Mouse (Mus musculus) kidney, embryonic 14.5 days (tissue): ENCODE measurements around the gene Fmo6. TPM values are rescaled to one million over a fixed set of nuclear protein-coding genes. Genes with fewer than 3 reads are reported as not detected.

Experiments used
- ATAC-seq: fragments of 200-750 bp; cut with Nextera tagmentation; 2 replicates; pipeline ENCODE4 v1.8.0; 2017; ENCODE audit warnings: moderate number of reproducible peaks, mild to moderate bottlenecking, moderate TSS enrichment, moderate library complexity; ENCODE audit not compliant: low FRiP score, low TSS enrichment
- H3K27ac ChIP-seq: fragments of 300-500 bp; sonication (generic); 2 replicates; pipeline ENCODE4 v1.5.1; 2014; ENCODE audit warnings: low read depth, mild to moderate bottlenecking, low read length, moderate library complexity, mixed read lengths
- H3K27me3 ChIP-seq: fragments of 300-500 bp; sonication (generic); 2 replicates; pipeline ENCODE4 v1.6.1; 2014; ENCODE audit warnings: mild to moderate bottlenecking, low read length; ENCODE audit not compliant: control insufficient read depth, insufficient read depth
- H3K36me3 ChIP-seq: fragments of 300-500 bp; sonication (generic); 2 replicates; pipeline ENCODE4 v1.6.1; 2014; ENCODE audit warnings: low read length, mixed read lengths; ENCODE audit not compliant: control insufficient read depth, insufficient read depth
- H3K4me1 ChIP-seq: fragments of 300-500 bp; sonication (generic); 2 replicates; pipeline ENCODE4 v1.6.1; 2014; ENCODE audit warnings: low read length, mixed read lengths; ENCODE audit not compliant: control insufficient read depth, insufficient read depth
- H3K4me2 ChIP-seq: fragments of 300-500 bp; sonication (generic); replicated peaks from 2 replicates; pipeline ENCODE4 v1.6.1; 2014; ENCODE audit warnings: low read depth, mild to moderate bottlenecking, low read length
- H3K4me3 ChIP-seq: fragments of 300-500 bp; sonication (generic); 2 replicates; pipeline ENCODE4 v1.5.1; 2014; ENCODE audit warnings: mild to moderate bottlenecking, low read length
- H3K9ac ChIP-seq: fragments of 300-500 bp; sonication (generic); 2 replicates; pipeline ENCODE4 v1.6.1; 2014; ENCODE audit warnings: low read depth, mild to moderate bottlenecking, low read length, moderate library complexity
- H3K9me3 ChIP-seq: fragments of 300-500 bp; sonication (generic); 2 replicates; pipeline ENCODE4 v1.6.1; 2016; ENCODE audit warnings: low read length; ENCODE audit not compliant: control insufficient read depth
- WGBS: fragments of 180-500 bp; shearing (Covaris S2); extraction: QIAGEN DNeasy Blood & Tissue Kit; methylation state at CpG from one replicate; pipeline ENCODE4 v1.1.7; 2014; 5-methylcytosine and 5-hydroxymethylcytosine counted together
- polyA plus RNA-seq: library from polyadenylated mRNA; unstranded; fragments of >200 nt; fragmentation: Nextera tagmentation; extraction: Ambion mirVana; gene quantifications from 2 replicates; pipeline ENCODE4 v1.2.1, GENCODE M21; 2014

The Fmo6 gene
- polyA plus RNA-seq, 1 experiment from 2014 or later = 0.12 TPM

DNA sequence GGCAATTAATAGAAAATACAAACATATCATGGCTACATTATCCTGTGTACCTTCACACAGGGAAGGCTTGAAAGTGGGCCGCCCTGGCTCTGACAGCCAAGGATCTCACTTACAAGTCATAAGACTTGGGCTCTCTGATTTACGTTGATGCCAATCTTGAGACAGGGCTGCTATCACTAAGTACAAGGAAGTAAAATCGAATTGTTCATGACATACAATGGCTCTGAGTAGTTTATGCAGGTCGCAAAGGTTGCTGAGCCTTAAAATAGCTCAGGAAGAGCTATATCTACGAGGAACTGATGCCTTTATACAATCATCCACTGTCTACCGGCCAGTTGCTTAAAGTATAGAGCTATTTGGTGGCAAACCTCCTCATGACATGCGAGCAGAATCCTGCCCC, 66.3 kb downstream of the Fmo6 start:
- Histone ChIP-seq H3K27ac (no peak overlapping the region), H3K9me3 (peaks cover 3% of the 10 kb centered on the region; the same call in 1 of the 2 replicates), H3K4me3 (no peak overlapping the region), H3K4me1 (peaks cover 7% of the 10 kb centered on the region; the same call in 1 of the 2 replicates), H3K27me3 (no peaks in the 10 kb centered on the region), H3K9ac (no peak overlapping the region), H3K36me3 (no peaks in the 10 kb centered on the region), H3K4me2 (no peak overlapping the region)
- WGBS = 78% methylated on average over 7 of the region's 7 CpGs
- ATAC-seq = no peak

DNA sequence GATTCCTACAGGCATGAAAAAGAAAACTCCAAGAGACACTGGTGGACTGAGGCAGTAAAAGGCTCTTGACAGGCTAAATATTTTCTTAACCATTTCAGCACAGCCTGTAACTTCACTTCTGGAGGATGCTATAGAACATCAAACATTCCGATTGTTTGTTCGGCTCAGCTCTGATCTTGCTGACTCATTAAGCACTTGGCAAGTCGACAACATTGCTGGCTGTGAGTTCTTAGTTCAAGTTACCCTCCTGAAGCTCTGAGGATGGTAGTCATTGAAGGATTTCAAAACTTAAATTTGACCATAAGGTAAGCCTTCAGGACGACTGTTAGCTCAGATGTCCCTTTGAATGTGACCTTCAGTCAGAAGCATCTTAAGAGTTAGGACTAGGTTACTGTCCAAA, 69.9 kb downstream of the Fmo6 start:
- Histone ChIP-seq H3K36me3 (no peaks in the 10 kb centered on the region), H3K27ac (no peak overlapping the region), H3K4me3 (no peak overlapping the region), H3K9me3 (peaks cover 3% of the 10 kb centered on the region; the same call in 1 of the 2 replicates), H3K9ac (no peak overlapping the region), H3K4me1 (peaks cover 7% of the 10 kb centered on the region; the same call in 1 of the 2 replicates), H3K4me2 (no peak overlapping the region), H3K27me3 (no peaks in the 10 kb centered on the region)
- WGBS = 67% methylated on average over 4 of the region's 4 CpGs
- ATAC-seq = no peak

Other genes with a start within 250 kb of the Fmo6 start
- 175 and 204 TPM in 2 replicates for gene Prrc2c, start 197.0 kb downstream of the Fmo6 start, polyA plus RNA-seq
- 0.17 and 0.60 TPM in 2 replicates for gene Fmo4, start 123.5 kb downstream of the Fmo6 start, polyA plus RNA-seq
- 8.9 and 17.2 TPM in 2 replicates for gene Fmo1, start 70.9 kb downstream of the Fmo6 start, polyA plus RNA-seq
- gene Fmo2, start 38.8 kb downstream of the Fmo6 start, polyA plus RNA-seq = 0.99 and 1.2 TPM in 2 replicates
- gene Fmo3, start 47.0 kb upstream of the Fmo6 start, polyA plus RNA-seq = not detected in 2 replicates
- not detected in 2 replicates for gene Mroh9, start 148.2 kb upstream of the Fmo6 start, polyA plus RNA-seq